Mouse (Mus musculus) thymus, adult 2 months (tissue): ENCODE results near the gene Tsen2. TPM values are rescaled to one million over a fixed set of nuclear protein-coding genes. Genes with fewer than 3 reads are reported as not detected.

Experiments used
- DNase-seq: peaks from one replicate; pipeline ENCODE4 v3.0.0; 2021
- H3K27ac ChIP-seq: fragments of 200-500 bp; 2 replicates; pipeline ENCODE4 v1.5.1; 2012; ENCODE audit warnings: low read length, control low read depth; ENCODE audit not compliant: control insufficient read depth, insufficient read depth
- H3K27me3 ChIP-seq: fragments of 200-500 bp; 2 replicates; pipeline ENCODE4 v1.6.1; 2012; ENCODE audit warnings: mild to moderate bottlenecking, low read length, moderate library complexity, mixed read lengths; ENCODE audit not compliant: control insufficient read depth, insufficient read depth
- H3K36me3 ChIP-seq: fragments of 200-500 bp; 2 replicates; pipeline ENCODE4 v1.6.1; 2012; ENCODE audit warnings: mild to moderate bottlenecking, low read length, moderate library complexity; ENCODE audit not compliant: control insufficient read depth, insufficient read depth
- H3K4me1 ChIP-seq: fragments of 200-500 bp; replicated peaks from 2 replicates; pipeline ENCODE4 v1.6.1; 2012; ENCODE audit warnings: low read length; ENCODE audit not compliant: control insufficient read depth, insufficient read depth
- H3K4me3 ChIP-seq: fragments of 200-500 bp; 2 replicates; pipeline ENCODE4 v1.5.1; 2012; ENCODE audit warnings: mild to moderate bottlenecking, low read length, control low read depth, moderate library complexity; ENCODE audit not compliant: control insufficient read depth, insufficient read depth
- CTCF ChIP-seq: fragments of 200-500 bp; IDR thresholded peaks from 2 replicates; pipeline ENCODE4 v1.5.1; 2012; ENCODE audit warnings: mild to moderate bottlenecking, control low read depth, low read length, moderate library complexity, borderline replicate concordance; ENCODE audit not compliant: control insufficient read depth, poor library complexity, insufficient read depth; ENCODE audit errors: extremely low read depth
- POLR2A ChIP-seq: fragments of 200-500 bp; IDR thresholded peaks from 2 replicates; pipeline ENCODE4 v1.6.1; 2012; ENCODE audit warnings: mild to moderate bottlenecking, low read length, control low read depth, moderate library complexity; ENCODE audit not compliant: control insufficient read depth, poor library complexity, insufficient read depth; ENCODE audit errors: extremely low read depth
- WGBS: fragments of 180-500 bp; shearing (Covaris S2); methylation state at CpG from one replicate; pipeline ENCODE4 v1.1.7; 2018; 5-methylcytosine and 5-hydroxymethylcytosine counted together
- polyA plus RNA-seq: library from polyadenylated mRNA; depleted of rRNA; stranded (reverse); fragments of >200 nt; gene quantifications from 2 replicates; pipeline ENCODE4 v1.2.3, GENCODE M21; 2012

Tsen2 gene
- polyA plus RNA-seq, 1 experiment, result 4.6 TPM

GRCm38 (mm10) chr6:115577941-115578340 is 33.5 kb downstream of the Tsen2 start:
- Histone ChIP-seq H3K27ac (no peak overlapping the region), H3K4me1 (no peaks in the 10 kb centered on the region), H3K27me3 (no peaks in the 10 kb centered on the region), H3K36me3 (no peaks in the 10 kb centered on the region), H3K4me3 (no peak overlapping the region)
- WGBS, result 95% methylated on average over 9 of the region's 9 CpGs
- TF ChIP-seq CTCF, result no peak
- no peak for TF ChIP-seq POLR2A
- no peak for DNase-seq

DNA sequence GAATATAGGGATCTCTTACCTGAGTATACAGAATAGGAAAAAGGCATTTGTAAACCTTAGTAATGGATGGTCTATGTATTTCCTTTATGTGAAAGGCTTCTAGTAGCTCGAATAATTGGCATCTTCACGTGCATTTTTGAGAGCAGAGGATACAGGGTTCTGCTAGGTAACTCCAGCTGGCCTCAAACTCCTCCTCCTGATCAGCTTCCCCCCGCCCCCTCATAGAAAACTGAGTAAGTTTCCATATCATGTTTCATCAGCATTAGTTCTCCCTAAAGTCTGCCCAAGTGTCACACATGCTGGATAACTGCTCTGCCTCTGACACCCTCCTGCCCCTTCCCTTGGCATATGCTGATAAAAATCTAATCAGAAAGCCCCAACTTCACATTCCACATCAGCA is 36.3 kb downstream of the Tsen2 start:
- H3K36me3 ChIP-seq, result no peaks in the 10 kb centered on the region
- TF ChIP-seq CTCF (no peak), POLR2A (no peak)
- no peak overlapping the region for H3K4me3 ChIP-seq
- 88% methylated on average over 3 of the region's 3 CpGs for WGBS
- H3K4me1 ChIP-seq, result no peaks in the 10 kb centered on the region
- H3K27me3 ChIP-seq, result no peaks in the 10 kb centered on the region
- H3K27ac ChIP-seq, result no peak overlapping the region
- no peak for DNase-seq

GRCm38 (mm10) chr6:115582328-115583115 is 38.1 kb downstream of the Tsen2 start:
- 87% methylated on average over 10 of the region's 10 CpGs for WGBS
- TF ChIP-seq CTCF (no peak), POLR2A (no peak)
- Histone ChIP-seq H3K27me3 (no peaks in the 10 kb centered on the region), H3K4me1 (no peaks in the 10 kb centered on the region), H3K36me3 (no peaks in the 10 kb centered on the region), H3K27ac (no peak overlapping the region), H3K4me3 (no peak overlapping the region)
- no peak for DNase-seq

GRCm38 (mm10) chr6:115583430-115584125 is 39.1 kb downstream of the Tsen2 start:
- no peak for DNase-seq
- TF ChIP-seq CTCF, result no peak
- TF ChIP-seq POLR2A, result no peak
- Histone ChIP-seq H3K4me3 (no peak overlapping the region), H3K27ac (no peak overlapping the region), H3K36me3 (no peaks in the 10 kb centered on the region), H3K27me3 (no peaks in the 10 kb centered on the region), H3K4me1 (no peaks in the 10 kb centered on the region)
- 22% methylated on average over 6 of the region's 6 CpGs for WGBS

- 86% methylated on average over 3 of the region's 3 CpGs for WGBS
- Histone ChIP-seq H3K4me3 (no peak overlapping the region), H3K27me3 (no peaks in the 10 kb centered on the region), H3K4me1 (peaks cover 3% of the 10 kb centered on the region), H3K27ac (no peak overlapping the region), H3K36me3 (no peaks in the 10 kb centered on the region)
- TF ChIP-seq POLR2A, result no peak
- no peak for DNase-seq
Measured at GRCm38 (mm10) chr6:115584176-115584575, 39.7 kb downstream of the Tsen2 start.

GRCm38 (mm10) chr6:115586321-115586720 is 41.9 kb downstream of the Tsen2 start:
- H3K36me3 ChIP-seq, result no peaks in the 10 kb centered on the region
- H3K4me3 ChIP-seq, result no peak overlapping the region
- DNase-seq, result no peak
- whole genome bisulfite sequencing, result 94% methylated on average over 10 of the region's 10 CpGs
- H3K4me1 ChIP-seq, result peaks cover 10% of the 10 kb centered on the region
- H3K27me3 ChIP-seq, result no peaks in the 10 kb centered on the region
- no peak overlapping the region for H3K27ac ChIP-seq
- no peak for TF ChIP-seq POLR2A
- no peak for TF ChIP-seq CTCF
